Mouse (Mus musculus) ES-Bruce4 (cell line): ENCODE measurements around the gene Slc30a4. TPM values are rescaled to one million over a fixed set of nuclear protein-coding genes. Genes with fewer than 3 reads are reported as not detected.

Experiments
- H3K27ac ChIP-seq: 2 replicates; pipeline ENCODE4 v1.5.1; 2012; ENCODE audit warnings: low read length, inconsistent platforms; ENCODE audit not compliant: insufficient read depth
- H3K27me3 ChIP-seq: 2 replicates; pipeline ENCODE4 v1.6.1; 2012; ENCODE audit warnings: mild to moderate bottlenecking, low read length, inconsistent platforms; ENCODE audit not compliant: control insufficient read depth, poor library complexity, insufficient read depth, severe bottlenecking
- H3K36me3 ChIP-seq: 2 replicates; pipeline ENCODE4 v1.6.1; 2012; ENCODE audit warnings: inconsistent platforms, mild to moderate bottlenecking, low read length, moderate library complexity; ENCODE audit not compliant: control insufficient read depth, poor library complexity, insufficient read depth, severe bottlenecking
- H3K4me1 ChIP-seq: one replicate; pipeline ENCODE4 v1.8.1; 2011; ENCODE audit warnings: low read length; ENCODE audit not compliant: control insufficient read depth, insufficient read depth
- H3K4me3 ChIP-seq: 2 replicates; pipeline ENCODE4 v1.5.1; 2011; ENCODE audit warnings: low read depth, mild to moderate bottlenecking, low read length
- H3K9ac ChIP-seq: 2 replicates; pipeline ENCODE4 v1.6.1; 2012; ENCODE audit warnings: low read depth, mild to moderate bottlenecking, inconsistent platforms; ENCODE audit not compliant: poor library complexity, severe bottlenecking
- H3K9me3 ChIP-seq: replicated peaks from 2 replicates; pipeline ENCODE4 v1.6.1; 2012; ENCODE audit warnings: mild to moderate bottlenecking, low read length, inconsistent platforms; ENCODE audit not compliant: control insufficient read depth, poor library complexity, insufficient read depth, severe bottlenecking
- CTCF ChIP-seq: IDR thresholded peaks from one replicate; pipeline ENCODE4 v1.8.1; 2011; ENCODE audit warnings: low read depth, low read length
- EP300 ChIP-seq: IDR thresholded peaks from 2 replicates; pipeline ENCODE4 v1.6.1; 2011; ENCODE audit warnings: low read depth, low read length; ENCODE audit not compliant: insufficient read depth
- POLR2A ChIP-seq: IDR thresholded peaks from one replicate; pipeline ENCODE4 v1.8.1; 2011; ENCODE audit warnings: low read length; ENCODE audit not compliant: insufficient read depth
- polyA plus RNA-seq: library from polyadenylated mRNA; stranded (reverse); fragments of >200 nt; gene quantifications from 2 replicates; pipeline ENCODE4 v1.2.4, GENCODE M21; 2011; ENCODE audit warnings: low read depth; ENCODE audit not compliant: missing spikeins, insufficient read depth, insufficient read length

Gene Slc30a4
- polyA plus RNA-seq, 1 experiment, result 9.6 TPM

- Histone ChIP-seq H3K4me1 (no peaks in the 10 kb centered on the region), H3K9ac (peak overlapping the region; percentile 25; the same call in 1 of the 2 replicates), H3K36me3 (peaks cover 1% of the 10 kb centered on the region; the same call in 1 of the 2 replicates), H3K9me3 (0 out of 2 replicates have a peak, but pooled peaks cover under 1% of the 10 kb centered on the region), H3K4me3 (peak overlapping the region; percentile 57), H3K27ac (no peak overlapping the region), H3K27me3 (no peaks in the 10 kb centered on the region)
- peak; percentile 49; the same call in 1 of the 2 replicates for TF ChIP-seq EP300
- TF ChIP-seq CTCF, result peak; percentile 97
- TF ChIP-seq POLR2A, result no peak
Observed at GRCm38 (mm10) chr2:122637526-122637997, 64.9 kb downstream of the Slc30a4 start.

- Histone ChIP-seq H3K9ac (peak within 1 kb of the TSS; percentile 25; the same call in 1 of the 2 replicates), H3K36me3 (peaks cover 3% of the 10 kb centered on the region; the same call in 1 of the 2 replicates), H3K9me3 (no peaks in the 10 kb centered on the region), H3K4me3 (peak within 1 kb of the TSS; percentile 57), H3K27ac (no peak within 1 kb of the TSS), H3K4me1 (no peaks in the 10 kb centered on the region), H3K27me3 (no peaks in the 10 kb centered on the region)
- TF ChIP-seq CTCF (no peak), EP300 (no peak), POLR2A (no peak)
Observed at GRCm38 (mm10) chr2:122636686-122637085, 65.8 kb downstream of the Slc30a4 start, which contains the start of gene AA467197. Gene AA467197, plus strand, starts transcription at chr2:122636986.

Other genes with a start within 250 kb of the Slc30a4 start
- gene Gm14085, start 217.7 kb downstream of the Slc30a4 start, polyA plus RNA-seq, result not detected in 2 replicates
- gene Gatm, start 91.4 kb downstream of the Slc30a4 start, polyA plus RNA-seq, result 4.2 and 5.9 TPM in 2 replicates
- 15.8 and 16.3 TPM in 2 replicates for gene AA467197, start 65.7 kb downstream of the Slc30a4 start, polyA plus RNA-seq
- 34.8 and 37.5 TPM in 2 replicates for gene Bloc1s6, start 35.8 kb upstream of the Slc30a4 start, polyA plus RNA-seq
- gene Sqor, start 62.6 kb upstream of the Slc30a4 start, polyA plus RNA-seq, result 0.97 and 2.6 TPM in 2 replicates